Mouse (Mus musculus) heart, embryonic 10.5 days (tissue): ENCODE measurements around the gene Nr2e3. TPM values are rescaled to one million over a fixed set of nuclear protein-coding genes. Genes with fewer than 3 reads are reported as not detected.
A peak's percentile ranks its signal among the peaks of the same experiment; 100 is the strongest.
"Not testable (repeated sequence)": the region's sequence is repeated elsewhere in the genome, so short reads cannot be mapped to it uniquely, and the experiment has no call there.

ENCODE experiments used
- DNase-seq: peaks from one replicate; pipeline ENCODE4 v3.0.0-alpha.2; 2017; ENCODE audit warnings: low spot score
- H3K27ac ChIP-seq: fragments of 300-500 bp; sonication (generic); 2 replicates; pipeline ENCODE4 v1.5.1; 2016; ENCODE audit warnings: mild to moderate bottlenecking
- H3K27me3 ChIP-seq: fragments of 300-500 bp; sonication (generic); 2 replicates; pipeline ENCODE4 v1.6.1; 2016; ENCODE audit warnings: mild to moderate bottlenecking; ENCODE audit not compliant: poor library complexity, insufficient read depth, severe bottlenecking
- H3K36me3 ChIP-seq: fragments of 300-500 bp; sonication (generic); 2 replicates; pipeline ENCODE4 v1.6.1; 2016; ENCODE audit warnings: mild to moderate bottlenecking, moderate library complexity
- H3K4me1 ChIP-seq: fragments of 300-500 bp; sonication (generic); 2 replicates; pipeline ENCODE4 v1.6.1; 2016; ENCODE audit warnings: mild to moderate bottlenecking
- H3K4me3 ChIP-seq: fragments of 300-500 bp; sonication (generic); 2 replicates; pipeline ENCODE4 v1.5.1; 2016; ENCODE audit warnings: mild to moderate bottlenecking, moderate library complexity
- H3K9me3 ChIP-seq: fragments of 300-500 bp; sonication (generic); 2 replicates; pipeline ENCODE4 v1.6.1; 2016; ENCODE audit warnings: mild to moderate bottlenecking, moderate library complexity
- WGBS: fragments of 180-500 bp; shearing (Covaris S2); methylation state at CpG from one replicate; pipeline ENCODE4 v1.1.7; 2016; 5-methylcytosine and 5-hydroxymethylcytosine counted together
- polyA plus RNA-seq: library from polyadenylated mRNA; unstranded; fragments of >200 nt; fragmentation: Nextera tagmentation; extraction: Ambion mirVana; gene quantifications from 2 replicates; pipeline ENCODE4 v1.2.1, GENCODE M21; 2016

Gene Nr2e3
- polyA plus RNA-seq, 1 experiment from 2014 or later = 0.13 TPM

- Histone ChIP-seq H3K27ac (no peak overlapping the region), H3K4me1 (peaks cover 37% of the 10 kb centered on the region), H3K9me3 (no peaks in the 10 kb centered on the region), H3K27me3 (no peaks in the 10 kb centered on the region), H3K4me3 (no peak overlapping the region), H3K36me3 (no peaks in the 10 kb centered on the region)
- WGBS = 67% methylated on average over 14 of the region's 14 CpGs
- DNase-seq = no peak
These were observed 919 bp upstream of the Nr2e3 start for GRCm38 (mm10) chr9:59961201-59961955.

GRCm38 (mm10) chr9:59959276-59959675 is 1.2 kb downstream of the Nr2e3 start:
- no peaks in the 10 kb centered on the region for H3K36me3 ChIP-seq
- H3K4me1 ChIP-seq = peaks cover 26% of the 10 kb centered on the region
- H3K4me3 ChIP-seq = no peak overlapping the region
- H3K27ac ChIP-seq = no peak overlapping the region
- DNase-seq = peak; percentile 95
- 3% methylated on average over 8 of the region's 8 CpGs for WGBS
- no peaks in the 10 kb centered on the region for H3K9me3 ChIP-seq
- no peaks in the 10 kb centered on the region for H3K27me3 ChIP-seq

- WGBS = 76% methylated on average over 1 of the region's 1 CpGs
- H3K36me3 ChIP-seq = not testable (repeated sequence)
These were observed 2.3 kb downstream of the Nr2e3 start for GRCm38 (mm10) chr9:59958115-59958514.

GRCm38 (mm10) chr9:59956496-59956895 is 4.0 kb downstream of the Nr2e3 start:
- no peaks in the 10 kb centered on the region for H3K9me3 ChIP-seq
- H3K4me3 ChIP-seq = no peak overlapping the region
- DNase-seq = no peak
- H3K27me3 ChIP-seq = peaks cover 5% of the 10 kb centered on the region; the same call in 1 of the 2 replicates
- H3K27ac ChIP-seq = peak overlapping the region; percentile 25; the same call in 1 of the 2 replicates
- H3K4me1 ChIP-seq = peaks cover 28% of the 10 kb centered on the region
- H3K36me3 ChIP-seq = no peaks in the 10 kb centered on the region
- WGBS = 50% methylated on average over 6 of the region's 6 CpGs

More at GRCm38 (mm10) chr9:59958115-59958514, 2.3 kb downstream of the Nr2e3 start:
- H3K27ac ChIP-seq, H3K4me3 ChIP-seq, H3K27me3 ChIP-seq, DNase-seq, H3K9me3 ChIP-seq: not testable (repeated sequence)
- H3K4me1 ChIP-seq = peaks cover 25% of the 10 kb centered on the region

GRCm38 (mm10) chr9:59955692-59956091 is 4.8 kb downstream of the Nr2e3 start:
- Histone ChIP-seq H3K27ac (peak overlapping the region; percentile 25; the same call in 1 of the 2 replicates), H3K27me3 (peaks cover 8% of the 10 kb centered on the region; the same call in 1 of the 2 replicates), H3K36me3 (no peaks in the 10 kb centered on the region), H3K4me1 (peaks cover 28% of the 10 kb centered on the region), H3K4me3 (no peak overlapping the region), H3K9me3 (no peaks in the 10 kb centered on the region)
- WGBS = 47% methylated on average over 6 of the region's 6 CpGs
- no peak for DNase-seq

GRCm38 (mm10) chr9:59955199-59955598 is 5.3 kb downstream of the Nr2e3 start:
- WGBS = 65% methylated on average over 3 of the region's 3 CpGs
- H3K27me3 ChIP-seq = peaks cover 8% of the 10 kb centered on the region; the same call in 1 of the 2 replicates
- no peaks in the 10 kb centered on the region for H3K36me3 ChIP-seq
- no peak for DNase-seq
- peaks cover 28% of the 10 kb centered on the region for H3K4me1 ChIP-seq
- H3K27ac ChIP-seq = no peak overlapping the region
- no peaks in the 10 kb centered on the region for H3K9me3 ChIP-seq
- no peak overlapping the region for H3K4me3 ChIP-seq

GRCm38 (mm10) chr9:59953556-59953955 is 6.9 kb downstream of the Nr2e3 start:
- H3K4me3 ChIP-seq = no peak overlapping the region
- H3K27me3 ChIP-seq = peaks cover 14% of the 10 kb centered on the region; the same call in 1 of the 2 replicates
- H3K9me3 ChIP-seq = no peaks in the 10 kb centered on the region
- 80% methylated on average over 7 of the region's 7 CpGs for WGBS
- H3K4me1 ChIP-seq = peaks cover 34% of the 10 kb centered on the region
- H3K36me3 ChIP-seq = no peaks in the 10 kb centered on the region
- DNase-seq = no peak
- H3K27ac ChIP-seq = no peak overlapping the region

GRCm38 (mm10) chr9:59952515-59953070 is 7.9 kb downstream of the Nr2e3 start:
- DNase-seq = no peak
- Histone ChIP-seq H3K27me3 (peaks cover 19% of the 10 kb centered on the region; the same call in 1 of the 2 replicates), H3K27ac (peak overlapping the region; percentile 16; the same call in 1 of the 2 replicates), H3K36me3 (no peaks in the 10 kb centered on the region), H3K4me1 (peaks cover 37% of the 10 kb centered on the region), H3K9me3 (no peaks in the 10 kb centered on the region), H3K4me3 (no peak overlapping the region)
- WGBS = 31% methylated on average over 8 of the region's 8 CpGs

GRCm38 (mm10) chr9:59951943-59952342 is 8.5 kb downstream of the Nr2e3 start:
- 79% methylated on average over 4 of the region's 4 CpGs for WGBS

GRCm38 (mm10) chr9:59951001-59951750 is 9.3 kb downstream of the Nr2e3 start:
- Histone ChIP-seq H3K27me3 (peaks cover 27% of the 10 kb centered on the region; the same call in 1 of the 2 replicates), H3K36me3 (no peaks in the 10 kb centered on the region), H3K4me1 (peaks cover 33% of the 10 kb centered on the region), H3K9me3 (no peaks in the 10 kb centered on the region), H3K27ac (no peak overlapping the region), H3K4me3 (no peak overlapping the region)
- 81% methylated on average over 9 of the region's 9 CpGs for WGBS
- DNase-seq = no peak

More at GRCm38 (mm10) chr9:59951943-59952342, 8.5 kb downstream of the Nr2e3 start:
- H3K4me3 ChIP-seq = no peak overlapping the region
- DNase-seq = no peak
- H3K27me3 ChIP-seq = peaks cover 24% of the 10 kb centered on the region; the same call in 1 of the 2 replicates
- H3K36me3 ChIP-seq = no peaks in the 10 kb centered on the region
- H3K27ac ChIP-seq = no peak overlapping the region
- H3K4me1 ChIP-seq = peaks cover 37% of the 10 kb centered on the region
- H3K9me3 ChIP-seq = no peaks in the 10 kb centered on the region

- H3K36me3 ChIP-seq = no peaks in the 10 kb centered on the region
- no peak overlapping the region for H3K4me3 ChIP-seq
- DNase-seq = no peak
- peaks cover 27% of the 10 kb centered on the region for H3K4me1 ChIP-seq
- 83% methylated on average over 5 of the region's 5 CpGs for whole genome bisulfite sequencing
- H3K9me3 ChIP-seq = no peaks in the 10 kb centered on the region
- peaks cover 27% of the 10 kb centered on the region; the same call in 1 of the 2 replicates for H3K27me3 ChIP-seq
- H3K27ac ChIP-seq = no peak overlapping the region
These were observed 10.5 kb downstream of the Nr2e3 start for GRCm38 (mm10) chr9:59949981-59950380.

- Histone ChIP-seq H3K27me3 (peaks cover 27% of the 10 kb centered on the region; the same call in 1 of the 2 replicates), H3K4me3 (no peak overlapping the region), H3K36me3 (no peaks in the 10 kb centered on the region), H3K9me3 (no peaks in the 10 kb centered on the region), H3K4me1 (peaks cover 27% of the 10 kb centered on the region), H3K27ac (no peak overlapping the region)
- 76% methylated on average over 6 of the region's 6 CpGs for WGBS
- DNase-seq = no peak
These were observed 10.9 kb downstream of the Nr2e3 start for GRCm38 (mm10) chr9:59949511-59949910.
